Comparison of ENCODE assay signal across 24 mouse cellular contexts in genomic region chr2:99831251-99831650, GRCm38 (mm10).
DNase-seq lines count a peak whose midpoint lies in the region; ATAC-seq lines count a peak whose summit lies in the region.
"Had no signal": no experiment of that assay in that cellular context is flagged by ENCODE, and none has a peak within 500 bp of the region (broad histone marks: within the 10 kb centered on the region; RNA-seq: fewer than 3 reads in every experiment).

No protein-coding gene starts in this region.

- no peaks in the 10 kb centered on the region for H3K4me1 ChIP-seq in intestine, embryonic 16.5 days (ENCODE audit: control insufficient read depth, insufficient read depth, low read length)
- H3K4me1 ChIP-seq: embryonic facial prominence, embryonic 12.5 days; heart, embryonic 13.5 days; hindbrain, embryonic 15.5 days; neural tube, embryonic 15.5 days had no signal

- H3K9me3 ChIP-seq in intestine, embryonic 16.5 days (ENCODE audit: control insufficient read depth, low read length), result no peaks in the 10 kb centered on the region
- H3K9me3 ChIP-seq: embryonic facial prominence, embryonic 12.5 days; hindbrain, embryonic 15.5 days had no signal

- no peak overlapping the region for H3K9ac ChIP-seq in intestine, embryonic 16.5 days (ENCODE audit: low read depth, low read length)
- H3K9ac ChIP-seq: embryonic facial prominence, embryonic 12.5 days; heart, embryonic 13.5 days; hindbrain, embryonic 15.5 days; neural tube, embryonic 15.5 days had no signal

- 74% methylated on average over 2 of the region's 2 CpGs for WGBS in intestine, embryonic 16.5 days

- H3K4me3 ChIP-seq in intestine, embryonic 16.5 days (ENCODE audit: low read length), result no peak overlapping the region
- H3K4me3 ChIP-seq: embryonic facial prominence, embryonic 12.5 days; gastrocnemius, adult 2 months; heart, embryonic 13.5 days; hindbrain, embryonic 15.5 days; neural tube, embryonic 15.5 days had no signal

- H3K27me3 ChIP-seq in intestine, embryonic 16.5 days (replicated peaks; ENCODE audit: control insufficient read depth, insufficient read depth, low read length), result no peaks in the 10 kb centered on the region
- H3K27me3 ChIP-seq: embryonic facial prominence, embryonic 12.5 days; heart, embryonic 13.5 days; hindbrain, embryonic 15.5 days; neural tube, embryonic 15.5 days had no signal

- peak; percentile 35 to 42 for DNase-seq in cerebellum, postnatal 10 days
- DNase-seq in layer of hippocampus, adult 11-12 months (ENCODE audit: low spot score), result peak; percentile 32
- no peak for DNase-seq in layer of hippocampus, postnatal 25 days (ENCODE audit: extremely low spot score in 1 of 2, low spot score in 1 of 2)
- DNase-seq in layer of hippocampus, adult 9-10 months (ENCODE audit: low spot score), result peak; percentile 6
- peak; percentile 21 to 34 for DNase-seq in right cerebral cortex, postnatal 10 days (ENCODE audit: low spot score in 2 of 2)
- no peak for DNase-seq in ovary, postnatal 10 days (ENCODE audit: low spot score)
- DNase-seq: cerebellum, adult 18-20 months; gastrocnemius, adult 2 months; heart, postnatal 36 days; kidney, adult 18-20 months; kidney, postnatal 14 days; lung, adult 2 months; lung, postnatal 4 days; thymus, postnatal 4 days had no signal

- no peak for ATAC-seq in cerebellum, adult (ENCODE audit: insufficient number of reproducible peaks, low FRiP score, low TSS enrichment)
- no peak for ATAC-seq in intestine, embryonic 16.5 days
- ATAC-seq: CD4-positive, CD25-positive, alpha-beta regulatory T cell, adult 4 months had no signal

- H3K36me3 ChIP-seq in intestine, embryonic 16.5 days (ENCODE audit: control insufficient read depth, insufficient read depth, low read length), result no peaks in the 10 kb centered on the region
- H3K36me3 ChIP-seq: embryonic facial prominence, embryonic 12.5 days; G1E; heart, embryonic 13.5 days; hindbrain, embryonic 15.5 days; neural tube, embryonic 15.5 days had no signal

- no peak overlapping the region for H3K27ac ChIP-seq in intestine, embryonic 16.5 days (ENCODE audit: low read length)
- H3K27ac ChIP-seq: embryonic facial prominence, embryonic 12.5 days; gastrocnemius, adult 2 months; heart, embryonic 13.5 days; hindbrain, embryonic 15.5 days; neural tube, embryonic 15.5 days; stomach, postnatal 0 days had no signal

- H3K4me2 ChIP-seq in intestine, embryonic 16.5 days (ENCODE audit: low read depth, low read length), result no peak overlapping the region
- H3K4me2 ChIP-seq: embryonic facial prominence, embryonic 12.5 days; heart, embryonic 13.5 days; hindbrain, embryonic 15.5 days; midbrain, embryonic 11.5 days; neural tube, embryonic 15.5 days had no signal

Comparison
In these comparisons a context has a peak if more than half of its experiments do, and no peak if none do; other contexts are left out.
1. DNase-seq: peak in cerebellum, postnatal 10 days (2 of 2), layer of hippocampus, adult 11-12 months (single experiment), layer of hippocampus, adult 9-10 months (single experiment) and right cerebral cortex, postnatal 10 days (2 of 2); none in layer of hippocampus, postnatal 25 days (0 of 2) and ovary, postnatal 10 days (single experiment).